Mouse (Mus musculus) liver, adult 2 months (tissue): ENCODE results near the gene Atpaf2. TPM values are rescaled to one million over a fixed set of nuclear protein-coding genes. Genes with fewer than 3 reads are reported as not detected.

ENCODE experiments used
- DNase-seq: peaks from one replicate; pipeline ENCODE4 v3.0.0-alpha.2; 2011; ENCODE audit warnings: low read depth, low spot score; ENCODE audit errors: extremely low read depth
- H3K27ac ChIP-seq: fragments of 200-500 bp; replicated peaks from 2 replicates; pipeline ENCODE4 v1.5.1; 2012; ENCODE audit warnings: low read depth, mild to moderate bottlenecking, control low read depth, inconsistent platforms, low read length; ENCODE audit not compliant: insufficient read depth
- H3K27me3 ChIP-seq: fragments of 200-500 bp; 2 replicates; pipeline ENCODE4 v1.6.1; 2012; ENCODE audit warnings: mild to moderate bottlenecking, moderate library complexity, low read length, inconsistent platforms; ENCODE audit not compliant: control insufficient read depth, insufficient read depth
- H3K36me3 ChIP-seq: fragments of 200-500 bp; 2 replicates; pipeline ENCODE4 v1.6.1; 2012; ENCODE audit warnings: low read length, inconsistent platforms; ENCODE audit not compliant: control insufficient read depth, insufficient read depth
- H3K4me1 ChIP-seq: fragments of 200-500 bp; 2 replicates; pipeline ENCODE4 v1.6.1; 2011; ENCODE audit warnings: low read length; ENCODE audit not compliant: control insufficient read depth, insufficient read depth
- H3K4me3 ChIP-seq: fragments of 200-500 bp; 2 replicates; pipeline ENCODE4 v1.5.1; 2011; ENCODE audit warnings: low read depth, mild to moderate bottlenecking, control low read depth, low read length, moderate library complexity; ENCODE audit not compliant: insufficient read depth
- H3K79me2 ChIP-seq: fragments of 200-500 bp; 2 replicates; pipeline ENCODE4 v1.6.1; 2012; ENCODE audit warnings: inconsistent platforms, mild to moderate bottlenecking, low read length, moderate library complexity; ENCODE audit not compliant: control insufficient read depth, insufficient read depth
- H3K9ac ChIP-seq: fragments of 200-500 bp; 2 replicates; pipeline ENCODE4 v1.6.1; 2012; ENCODE audit warnings: low read depth, mild to moderate bottlenecking, control low read depth, inconsistent platforms, low read length
- CTCF ChIP-seq: fragments of 200-500 bp; IDR thresholded peaks from 2 replicates; pipeline ENCODE4 v1.5.1; 2011; ENCODE audit warnings: low read depth, low read length, control low read depth
- POLR2A ChIP-seq: fragments of 200-500 bp; IDR thresholded peaks from 2 replicates; pipeline ENCODE4 v1.6.1; 2011; ENCODE audit warnings: low read length, control low read depth; ENCODE audit not compliant: insufficient read depth; ENCODE audit errors: extremely low read depth
- WGBS: fragments of 180-500 bp; shearing (Covaris S2); methylation state at CpG from one replicate; pipeline ENCODE4 v1.1.7; 2018; 5-methylcytosine and 5-hydroxymethylcytosine counted together
- polyA plus RNA-seq: library from polyadenylated mRNA; depleted of rRNA; stranded (reverse); fragments of >200 nt; gene quantifications from 2 replicates; pipeline ENCODE4 v1.2.3, GENCODE M21; 2012
- total RNA-seq: library from RNA; depleted of rRNA; stranded (reverse); fragments of >200 nt; gene quantifications from 2 replicates; pipeline ENCODE4 v1.2.3, GENCODE M21; 2014

Gene Atpaf2
- total and polyA plus RNA-seq, 2 experiments, result 15.3 to 23.3 TPM

GRCm38 (mm10) chr11:60396546-60396945, 21.7 kb downstream of the Atpaf2 start:
- H3K79me2 ChIP-seq, result no peaks in the 10 kb centered on the region
- 58% methylated on average over 6 of the region's 6 CpGs for WGBS
- DNase-seq, result no peak
- no peak overlapping the region for H3K27ac ChIP-seq
- TF ChIP-seq CTCF (no peak), POLR2A (no peak)
- H3K9ac ChIP-seq, result no peak overlapping the region
- H3K36me3 ChIP-seq, result peaks cover 9% of the 10 kb centered on the region
- no peak overlapping the region for H3K4me3 ChIP-seq
- no peaks in the 10 kb centered on the region for H3K4me1 ChIP-seq
- no peaks in the 10 kb centered on the region for H3K27me3 ChIP-seq

- no peak for TF ChIP-seq CTCF
- TF ChIP-seq POLR2A, result no peak
- H3K9ac ChIP-seq, result no peak overlapping the region
- no peaks in the 10 kb centered on the region for H3K27me3 ChIP-seq
- H3K79me2 ChIP-seq, result no peaks in the 10 kb centered on the region
- H3K36me3 ChIP-seq, result no peaks in the 10 kb centered on the region
- DNase-seq, result no peak
- H3K4me3 ChIP-seq, result no peak overlapping the region
- no peaks in the 10 kb centered on the region for H3K4me1 ChIP-seq
- WGBS, result 92% methylated on average over 6 of the region's 6 CpGs
- no peak overlapping the region for H3K27ac ChIP-seq
Observed at GRCm38 (mm10) chr11:60391346-60391745, 26.9 kb downstream of the Atpaf2 start.

GRCm38 (mm10) chr11:60387944-60388343, 30.3 kb downstream of the Atpaf2 start:
- Histone ChIP-seq H3K36me3 (no peaks in the 10 kb centered on the region), H3K27me3 (0 out of 2 replicates have a peak, but pooled peaks cover 3% of the 10 kb centered on the region), H3K4me3 (no peak overlapping the region), H3K79me2 (no peaks in the 10 kb centered on the region), H3K4me1 (no peaks in the 10 kb centered on the region), H3K9ac (no peak overlapping the region), H3K27ac (no peak overlapping the region)
- TF ChIP-seq CTCF (no peak), POLR2A (no peak)
- 79% methylated on average over 2 of the region's 2 CpGs for WGBS
- no peak for DNase-seq

GRCm38 (mm10) chr11:60385946-60386345, 32.3 kb downstream of the Atpaf2 start:
- DNase-seq, result no peak
- no peak overlapping the region for H3K27ac ChIP-seq
- 0 out of 2 replicates have a peak, but pooled peaks cover 3% of the 10 kb centered on the region for H3K27me3 ChIP-seq
- no peak overlapping the region for H3K9ac ChIP-seq
- no peaks in the 10 kb centered on the region for H3K36me3 ChIP-seq
- TF ChIP-seq CTCF (no peak), POLR2A (no peak)
- no peaks in the 10 kb centered on the region for H3K4me1 ChIP-seq
- 74% methylated on average over 5 of the region's 5 CpGs for WGBS
- H3K79me2 ChIP-seq, result no peaks in the 10 kb centered on the region
- no peak overlapping the region for H3K4me3 ChIP-seq

- no peak for DNase-seq
- 43% methylated on average over 16 of the region's 16 CpGs for WGBS
- no peak overlapping the region for H3K9ac ChIP-seq
Observed at GRCm38 (mm10) chr11:60384762-60385421, 33.4 kb downstream of the Atpaf2 start.

GRCm38 (mm10) chr11:60383518-60383917, 34.7 kb downstream of the Atpaf2 start:
- TF ChIP-seq CTCF, result peak; percentile 37
- TF ChIP-seq POLR2A, result no peak
- no peak overlapping the region for H3K9ac ChIP-seq
- H3K36me3 ChIP-seq, result no peaks in the 10 kb centered on the region
- no peak for DNase-seq
- no peaks in the 10 kb centered on the region for H3K4me1 ChIP-seq
- no peak overlapping the region for H3K27ac ChIP-seq
- WGBS, result 88% methylated on average over 6 of the region's 6 CpGs
- H3K4me3 ChIP-seq, result no peak overlapping the region
- H3K27me3 ChIP-seq, result 0 out of 2 replicates have a peak, but pooled peaks cover 3% of the 10 kb centered on the region
- H3K79me2 ChIP-seq, result no peaks in the 10 kb centered on the region

More at GRCm38 (mm10) chr11:60384762-60385421, 33.4 kb downstream of the Atpaf2 start:
- H3K27me3 ChIP-seq, result 0 out of 2 replicates have a peak, but pooled peaks cover 3% of the 10 kb centered on the region
- H3K27ac ChIP-seq, result no peak overlapping the region
- H3K79me2 ChIP-seq, result no peaks in the 10 kb centered on the region
- TF ChIP-seq POLR2A, result no peak
- TF ChIP-seq CTCF, result no peak
- no peaks in the 10 kb centered on the region for H3K4me1 ChIP-seq
- no peak overlapping the region for H3K4me3 ChIP-seq
- no peaks in the 10 kb centered on the region for H3K36me3 ChIP-seq
